Mouse (Mus musculus): ENCODE results near the gene Iqcf3.

Iqcf3 gene

DNA sequence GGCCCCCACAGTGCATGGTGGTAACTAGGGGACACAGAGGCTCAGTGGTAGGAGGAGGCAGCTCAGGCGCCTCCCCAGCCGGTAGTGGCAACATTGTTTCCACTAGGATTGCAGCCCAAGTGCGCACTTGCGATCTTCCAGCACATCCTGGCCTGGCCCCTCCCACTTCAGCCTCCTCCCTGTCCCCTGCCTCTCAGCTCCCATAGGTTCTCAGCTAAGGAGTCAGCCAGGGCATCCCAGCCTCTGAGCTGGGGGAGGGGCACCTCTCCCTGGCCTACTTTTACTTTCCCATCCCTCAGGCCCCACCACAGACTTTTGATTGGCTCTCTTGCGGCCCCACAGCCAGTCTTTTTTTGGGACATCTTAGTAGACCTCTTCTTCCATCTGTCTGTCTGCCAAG lies 89.5 kb downstream of the Iqcf3 start:
- no peak for DNase-seq (ENCODE audit: low spot score in 2 of 2)

DNA sequence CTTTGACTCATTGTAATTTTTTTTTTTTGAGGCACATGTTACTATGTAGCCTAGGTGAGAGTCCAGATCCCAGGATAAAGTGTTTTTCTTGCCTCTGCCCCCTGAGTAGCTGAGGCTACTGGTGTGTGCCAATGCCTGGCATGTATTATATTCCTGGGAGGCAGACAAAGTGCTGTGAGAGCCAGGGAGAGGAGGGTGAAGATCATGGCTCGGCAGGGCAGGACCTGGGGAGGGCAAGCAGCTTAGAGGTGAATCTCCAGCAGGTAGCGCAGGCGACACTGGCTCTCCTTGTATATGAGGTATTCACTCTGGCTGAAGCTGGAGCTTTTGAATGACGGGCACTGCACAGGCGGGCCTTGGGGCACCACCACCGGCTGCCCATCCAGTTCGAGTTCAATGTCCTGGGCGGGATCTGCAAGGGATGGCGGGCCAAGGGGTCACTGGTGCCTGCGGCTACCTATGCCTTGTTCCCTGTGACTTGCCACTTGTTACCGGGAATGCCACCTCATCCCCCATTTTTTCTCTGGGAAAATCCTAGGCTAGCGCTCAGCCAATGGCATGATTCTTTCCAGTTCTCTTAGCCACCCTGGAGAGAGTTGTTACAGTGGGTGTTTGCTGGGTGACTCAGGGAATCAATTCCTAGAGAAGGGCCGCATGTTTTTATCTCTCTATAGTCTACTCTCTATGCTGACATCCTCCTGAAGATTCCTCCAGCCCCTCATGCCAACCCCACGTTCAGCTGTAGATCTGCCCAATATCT lies 90.3 kb downstream of the Iqcf3 start:
- no peak for DNase-seq (ENCODE audit: low spot score in 2 of 2)

DNA sequence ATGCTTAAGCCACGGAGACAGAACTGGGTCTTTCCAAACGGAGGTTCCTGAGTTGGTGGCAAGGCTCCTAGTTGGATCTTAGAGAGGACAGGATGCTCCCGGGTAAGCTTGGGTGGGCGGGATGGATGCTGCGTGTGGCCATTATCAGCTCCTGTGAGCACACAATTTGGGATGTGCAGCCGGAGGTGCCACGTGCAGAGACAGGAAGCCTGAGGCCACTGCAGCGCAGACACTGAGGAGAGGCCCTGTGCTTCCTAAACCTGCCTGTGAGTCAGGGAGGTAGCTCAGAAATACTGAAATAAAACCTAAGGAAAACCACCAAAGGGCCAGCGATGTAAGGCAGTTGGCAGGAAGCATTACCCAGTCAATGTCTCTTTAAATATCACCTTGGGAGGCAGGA lies 91.7 kb downstream of the Iqcf3 start:
- DNase-seq (ENCODE audit: low spot score in 2 of 2), result no peak

GRCm38 (mm10) chr9:106469317-106469716 lies 92.1 kb downstream of the Iqcf3 start:
- no peak for DNase-seq (ENCODE audit: low spot score in 2 of 2)

- DNase-seq (ENCODE audit: low spot score in 2 of 2), result no peak
Observed at GRCm38 (mm10) chr9:106467746-106468145, 93.7 kb downstream of the Iqcf3 start.

- no peak for DNase-seq (ENCODE audit: low spot score in 2 of 2)
Observed at GRCm38 (mm10) chr9:106466721-106467120, 94.7 kb downstream of the Iqcf3 start.

GRCm38 (mm10) chr9:106465571-106466200 lies 95.7 kb downstream of the Iqcf3 start, which contains the start of gene Gpr62:
Gene Gpr62, minus strand, starts transcription at chr9:106465938.
- DNase-seq (ENCODE audit: low spot score in 2 of 2), result peak; percentile 57 to 58

- peak; percentile 71 to 80 for DNase-seq (ENCODE audit: low spot score in 2 of 2)
Observed at GRCm38 (mm10) chr9:106464751-106465541, 96.5 kb downstream of the Iqcf3 start.

DNA sequence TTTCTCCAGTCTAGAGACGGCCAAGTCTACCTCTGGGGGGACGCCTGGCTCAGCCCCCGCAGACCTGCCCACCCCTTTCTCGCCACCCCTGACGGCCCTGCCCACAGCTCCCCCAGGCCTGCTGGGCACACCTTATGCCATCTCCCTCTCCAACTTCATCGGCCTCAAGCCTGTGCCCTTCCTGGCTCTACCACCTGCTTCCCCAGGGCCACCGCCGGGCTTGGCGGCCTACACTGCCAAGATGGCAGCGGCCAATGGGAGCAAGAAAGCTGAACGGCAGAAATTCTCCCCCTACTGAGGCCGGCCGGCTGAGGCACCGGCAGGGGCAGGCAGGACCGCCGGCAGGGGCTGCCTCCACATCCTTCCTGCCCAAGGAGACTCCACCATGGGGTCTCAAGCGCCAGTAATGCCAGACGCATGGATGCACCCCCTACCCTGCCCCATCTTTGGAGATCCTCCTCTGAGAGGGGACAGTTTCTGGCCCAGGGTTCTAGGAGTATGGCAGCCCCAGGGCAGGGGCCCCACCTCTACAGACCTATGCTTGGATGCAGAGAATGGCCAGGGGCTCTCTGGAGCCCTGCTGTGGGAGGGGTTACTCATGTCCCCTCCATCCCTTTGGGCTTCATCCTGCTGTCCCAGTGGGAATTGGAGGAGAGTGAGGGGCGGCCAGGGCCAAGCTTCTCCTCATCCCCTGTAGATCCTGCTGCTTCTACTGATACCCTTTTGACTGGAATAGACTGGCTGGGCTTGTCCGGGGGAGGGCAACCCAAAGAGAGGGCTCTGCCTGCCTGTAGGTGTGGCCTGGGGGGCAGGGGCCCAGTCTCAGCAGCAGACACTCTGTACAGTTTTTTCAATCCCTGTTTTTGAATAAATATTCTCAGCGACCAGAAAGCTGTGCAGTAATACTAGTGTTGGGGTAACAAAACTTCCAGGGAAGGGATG lies 98.0 kb downstream of the Iqcf3 start:
- no peak for DNase-seq (ENCODE audit: low spot score in 2 of 2)

- DNase-seq (ENCODE audit: low spot score in 2 of 2), result no peak
Observed at GRCm38 (mm10) chr9:106462430-106462800, 99.0 kb downstream of the Iqcf3 start.

- DNase-seq (ENCODE audit: low spot score in 2 of 2), result no peak
Observed at GRCm38 (mm10) chr9:106461641-106462429, 99.6 kb downstream of the Iqcf3 start.

GRCm38 (mm10) chr9:106461026-106461415 lies 100.4 kb downstream of the Iqcf3 start:
- DNase-seq (ENCODE audit: low spot score in 2 of 2), result no peak

DNA sequence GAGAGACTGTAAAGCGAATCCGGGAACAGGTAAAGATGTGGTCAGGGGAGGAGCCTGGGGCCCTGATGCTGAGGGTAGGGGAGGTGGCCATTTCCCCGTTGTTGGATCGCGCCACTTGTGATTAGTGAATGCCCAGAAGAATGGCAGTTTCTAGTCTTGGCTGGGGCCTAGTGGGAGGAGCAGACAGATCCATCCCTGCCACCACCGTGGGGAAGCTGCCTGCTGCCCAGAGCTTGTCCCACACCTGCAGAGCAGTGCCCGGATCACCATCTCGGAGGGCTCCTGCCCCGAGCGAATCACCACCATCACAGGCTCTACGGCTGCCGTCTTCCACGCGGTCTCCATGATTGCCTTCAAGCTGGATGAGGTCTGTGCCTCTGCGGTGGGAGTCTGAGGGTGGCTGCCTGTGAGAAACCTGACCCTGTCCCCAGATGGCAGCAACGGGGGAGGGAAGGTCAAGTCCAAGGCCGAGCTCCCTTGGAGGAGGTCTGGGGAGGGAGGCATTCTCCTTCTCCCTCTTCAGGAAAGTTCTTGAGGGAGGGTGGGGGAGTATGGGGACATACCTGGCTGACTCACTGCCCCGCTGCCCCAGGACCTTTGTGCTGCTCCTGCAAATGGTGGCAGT lies 100.9 kb downstream of the Iqcf3 start:
- DNase-seq (ENCODE audit: low spot score in 2 of 2), result no peak

DNA sequence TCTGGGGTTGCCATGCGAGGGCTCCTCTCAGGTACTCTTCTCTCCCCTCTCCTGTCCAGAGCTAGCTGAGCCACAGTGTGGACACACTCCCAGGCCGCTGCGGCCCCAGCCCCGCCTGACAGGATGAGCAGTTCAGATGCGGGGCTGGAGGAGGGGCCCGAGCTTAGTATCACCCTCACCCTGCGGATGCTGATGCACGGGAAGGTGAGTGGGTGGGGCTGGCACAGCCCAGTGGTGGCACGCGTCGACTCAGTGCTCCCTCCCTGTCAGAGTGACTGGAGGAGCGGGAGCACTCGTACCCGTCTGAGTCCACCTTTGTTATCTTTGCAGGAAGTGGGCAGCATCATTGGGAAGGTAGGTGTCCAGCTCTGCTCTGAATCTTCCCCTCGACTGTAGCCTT lies 101.5 kb downstream of the Iqcf3 start:
- no peak for DNase-seq (ENCODE audit: low spot score in 2 of 2)

DNA sequence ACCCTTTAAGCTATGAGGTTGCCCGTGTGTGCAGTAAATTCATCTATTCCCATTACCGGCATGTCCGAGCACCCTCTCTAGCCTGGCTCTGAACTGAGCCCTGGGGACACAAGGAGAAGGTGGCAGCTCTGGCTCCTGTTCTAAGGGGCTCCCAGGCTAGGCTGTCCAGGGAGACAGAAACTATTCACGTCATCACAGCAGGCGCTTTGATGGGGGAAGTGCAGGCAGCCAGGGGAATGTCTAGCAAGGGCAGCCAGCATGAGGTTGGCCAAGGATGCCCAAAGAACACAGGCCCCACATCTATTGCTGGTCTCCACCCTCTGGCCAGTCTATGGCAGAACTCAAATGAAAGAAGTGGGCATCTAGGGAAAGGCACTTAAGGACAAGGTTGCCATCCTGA lies 103.5 kb downstream of the Iqcf3 start:
- no peak for DNase-seq (ENCODE audit: low spot score in 2 of 2)

- no peak for DNase-seq (ENCODE audit: low spot score in 2 of 2)
Observed at GRCm38 (mm10) chr9:106457163-106457559, 104.3 kb downstream of the Iqcf3 start.

DNA sequence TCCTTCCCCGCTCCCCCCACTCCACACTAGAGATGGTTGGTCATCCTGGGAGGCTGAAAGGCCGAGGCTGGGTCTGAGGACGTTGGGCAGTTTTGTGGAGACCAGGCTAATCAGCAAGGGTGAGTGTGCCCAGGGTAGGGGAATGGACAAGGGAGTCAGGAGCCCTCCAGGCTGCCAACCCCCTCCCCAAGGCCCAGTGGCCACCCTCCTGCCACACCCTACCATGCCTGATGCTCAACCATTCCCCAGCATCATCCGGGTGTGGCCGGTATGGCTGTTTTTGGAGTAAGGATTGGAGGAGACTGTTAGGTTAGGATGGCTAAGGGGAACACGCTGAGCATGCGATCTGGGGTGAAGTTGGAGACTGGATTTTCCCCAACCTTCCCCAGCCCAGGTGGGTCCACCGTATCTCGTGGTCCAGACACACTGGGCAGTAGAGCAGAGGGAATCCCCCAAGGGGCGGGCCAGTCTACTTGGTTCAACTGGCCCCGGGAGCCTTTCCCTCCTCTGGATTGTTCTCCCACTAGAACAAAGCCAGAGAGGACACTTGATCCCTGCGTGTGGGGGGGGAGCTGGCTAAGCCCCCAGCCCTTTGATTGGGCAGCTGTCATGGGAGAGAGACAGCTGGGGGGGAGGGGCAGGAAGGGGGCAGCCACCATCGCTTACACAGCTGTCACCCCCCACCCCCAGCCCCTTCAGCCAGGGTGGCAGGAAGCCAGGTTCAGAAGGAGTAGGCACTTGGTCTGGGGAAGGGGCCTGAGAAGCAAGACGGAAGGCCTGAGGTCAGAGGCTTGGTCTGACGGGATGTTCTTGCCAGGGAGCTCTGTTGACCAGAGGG lies 104.9 kb downstream of the Iqcf3 start:
- DNase-seq (ENCODE audit: low spot score in 2 of 2), result no peak

- DNase-seq (ENCODE audit: low spot score in 2 of 2), result peak in 1 of 2 experiments; percentile 50
Observed at GRCm38 (mm10) chr9:106454888-106455681, 106.3 kb downstream of the Iqcf3 start.

Data from frontal cortex, postnatal 36 days (tissue).